8 mouse cellular contexts compared by ENCODE assay signal in genomic region chr12:29136850-29137268, GRCm38 (mm10).
DNase-seq lines count a peak whose midpoint lies in the region; ATAC-seq and TF ChIP-seq lines count a peak whose summit lies in the region.

No protein-coding gene starts in this region.

- no peak for TF ChIP-seq CTCF in hindbrain, postnatal 0 days (IDR thresholded peaks at IDR 0.05; ENCODE audit: low read depth)
- TF ChIP-seq CTCF in stomach, postnatal 0 days (IDR thresholded peaks at IDR 0.05; ENCODE audit: low read depth), result no peak

- 0 out of 2 replicates have a peak, but pooled peaks have one; percentile 27 for ATAC-seq in forebrain, embryonic 11.5 days (replicated peaks; ENCODE audit: low FRiP score)
- peak; percentile 86 for ATAC-seq in hindbrain, postnatal 0 days
- peak; percentile 33; the same call in 1 of the 2 replicates for ATAC-seq in limb, embryonic 15.5 days (ENCODE audit: insufficient number of reproducible peaks, low FRiP score, low TSS enrichment, low read depth)
- no peak for ATAC-seq in stomach, postnatal 0 days (ENCODE audit: low FRiP score, low TSS enrichment)

- no peak overlapping the region for H3K27ac ChIP-seq in forebrain, embryonic 11.5 days (ENCODE audit: low read depth, low read length)
- no peak overlapping the region for H3K27ac ChIP-seq in forebrain, embryonic 10.5 days
- peak overlapping the region; percentile 66 for H3K27ac ChIP-seq in hindbrain, postnatal 0 days
- no peak overlapping the region for H3K27ac ChIP-seq in limb, embryonic 15.5 days
- no peak overlapping the region for H3K27ac ChIP-seq in stomach, postnatal 0 days (replicated peaks)

- no peaks in the 10 kb centered on the region for H3K36me3 ChIP-seq in forebrain, embryonic 11.5 days (ENCODE audit: control insufficient read depth, insufficient read depth, low read length)
- H3K36me3 ChIP-seq in forebrain, embryonic 10.5 days (replicated peaks), result no peaks in the 10 kb centered on the region
- no peaks in the 10 kb centered on the region for H3K36me3 ChIP-seq in hindbrain, postnatal 0 days (ENCODE audit: insufficient read depth, low read length)
- H3K36me3 ChIP-seq in limb, embryonic 15.5 days, result no peaks in the 10 kb centered on the region
- H3K36me3 ChIP-seq in stomach, postnatal 0 days (ENCODE audit: control insufficient read depth, insufficient read depth, low read length), result no peaks in the 10 kb centered on the region

- no peaks in the 10 kb centered on the region for H3K27me3 ChIP-seq in forebrain, embryonic 11.5 days (ENCODE audit: control insufficient read depth, insufficient read depth, low read length)
- no peaks in the 10 kb centered on the region for H3K27me3 ChIP-seq in forebrain, embryonic 10.5 days (ENCODE audit: poor library complexity, severe bottlenecking)
- no peaks in the 10 kb centered on the region for H3K27me3 ChIP-seq in hindbrain, postnatal 0 days (ENCODE audit: insufficient read depth, low read length)
- H3K27me3 ChIP-seq in limb, embryonic 15.5 days, result no peaks in the 10 kb centered on the region
- H3K27me3 ChIP-seq in stomach, postnatal 0 days (ENCODE audit: control insufficient read depth, insufficient read depth, low read length), result no peaks in the 10 kb centered on the region

- H3K4me2 ChIP-seq in forebrain, embryonic 11.5 days (ENCODE audit: low read depth, low read length, severe bottlenecking), result no peak overlapping the region
- no peak overlapping the region for H3K4me2 ChIP-seq in hindbrain, postnatal 0 days (ENCODE audit: low read depth, low read length)
- no peak overlapping the region for H3K4me2 ChIP-seq in limb, embryonic 15.5 days
- H3K4me2 ChIP-seq in stomach, postnatal 0 days (replicated peaks; ENCODE audit: low read depth), result no peak overlapping the region

- H3K9me3 ChIP-seq in forebrain, embryonic 11.5 days (ENCODE audit: control insufficient read depth, low read length), result no peaks in the 10 kb centered on the region
- H3K9me3 ChIP-seq in forebrain, embryonic 10.5 days, result no peaks in the 10 kb centered on the region
- no peaks in the 10 kb centered on the region for H3K9me3 ChIP-seq in hindbrain, postnatal 0 days (ENCODE audit: low read length)
- H3K9me3 ChIP-seq in limb, embryonic 15.5 days, result no peaks in the 10 kb centered on the region
- no peaks in the 10 kb centered on the region for H3K9me3 ChIP-seq in stomach, postnatal 0 days (ENCODE audit: control insufficient read depth, low read length)

- no peaks in the 10 kb centered on the region for H3K4me1 ChIP-seq in forebrain, embryonic 11.5 days (replicated peaks; ENCODE audit: control insufficient read depth, insufficient read depth, low read length)
- H3K4me1 ChIP-seq in forebrain, embryonic 10.5 days, result 0 out of 2 replicates have a peak, but pooled peaks cover 8% of the 10 kb centered on the region
- peaks cover 26% of the 10 kb centered on the region for H3K4me1 ChIP-seq in hindbrain, postnatal 0 days (ENCODE audit: insufficient read depth, low read length)
- H3K4me1 ChIP-seq in limb, embryonic 15.5 days, result peaks cover 10% of the 10 kb centered on the region; the same call in 1 of the 2 replicates
- H3K4me1 ChIP-seq in stomach, postnatal 0 days (replicated peaks; ENCODE audit: control insufficient read depth, insufficient read depth), result no peaks in the 10 kb centered on the region

- no peak overlapping the region for H3K9ac ChIP-seq in forebrain, embryonic 11.5 days (ENCODE audit: low read length)
- no peak overlapping the region for H3K9ac ChIP-seq in hindbrain, postnatal 0 days (replicated peaks; ENCODE audit: low read length)
- H3K9ac ChIP-seq in limb, embryonic 15.5 days, result no peak overlapping the region
- H3K9ac ChIP-seq in stomach, postnatal 0 days (ENCODE audit: low read length), result no peak overlapping the region

- DNase-seq in forebrain, embryonic 11.5 days (ENCODE audit: low spot score), result no peak
- DNase-seq in forebrain, embryonic 10.5 days (ENCODE audit: extremely low spot score, low spot score), result no peak
- peak; percentile 95 for DNase-seq in brain, adult 2 months (ENCODE audit: low read depth, low spot score)
- peak; percentile 64 to 65 for DNase-seq in frontal cortex, postnatal 10 days (ENCODE audit: low spot score in 2 of 2)
- peak; percentile 94 for DNase-seq in hindbrain, postnatal 0 days (ENCODE audit: low spot score)
- peak; percentile 39 for DNase-seq in stomach, postnatal 0 days (ENCODE audit: low spot score)
- DNase-seq in urinary bladder, adult 18-20 months (ENCODE audit: low spot score in 2 of 2), result no peak

- H3K4me3 ChIP-seq in forebrain, embryonic 11.5 days (ENCODE audit: low read depth, low read length), result no peak overlapping the region
- no peak overlapping the region for H3K4me3 ChIP-seq in forebrain, embryonic 10.5 days
- H3K4me3 ChIP-seq in hindbrain, postnatal 0 days (ENCODE audit: low read length), result no peak overlapping the region
- H3K4me3 ChIP-seq in limb, embryonic 15.5 days, result no peak overlapping the region
- no peak overlapping the region for H3K4me3 ChIP-seq in stomach, postnatal 0 days (ENCODE audit: low read depth, low read length)

- no peak for TF ChIP-seq EP300 in stomach, postnatal 0 days (optimal IDR thresholded peaks at IDR 0.05)

- WGBS in forebrain, embryonic 11.5 days, result 71% methylated on average over 5 of the region's 5 CpGs
- 89% methylated on average over 5 of the region's 5 CpGs for WGBS in forebrain, embryonic 10.5 days
- 21% methylated on average over 5 of the region's 5 CpGs for WGBS in hindbrain, postnatal 0 days
- 51% methylated on average over 5 of the region's 5 CpGs for WGBS in limb, embryonic 15.5 days
- 66% methylated on average over 5 of the region's 5 CpGs for WGBS in stomach, postnatal 0 days

Comparison
In these comparisons a context has a peak if more than half of its experiments do, and no peak if none do; other contexts are left out.
1. DNase-seq: peak in brain, adult 2 months (single experiment), frontal cortex, postnatal 10 days (2 of 2), hindbrain, postnatal 0 days (single experiment) and stomach, postnatal 0 days (single experiment); none in forebrain, embryonic 11.5 days (single experiment), forebrain, embryonic 10.5 days (single experiment) and urinary bladder, adult 18-20 months (0 of 2).